Mouse (Mus musculus): ENCODE results near the gene Cdx2. TPM values are rescaled to one million over a fixed set of nuclear protein-coding genes. Genes with fewer than 3 reads are reported as not detected.

The Cdx2 gene
- not detected in 2 replicates for polyA plus RNA-seq (2016; fragmentation: Nextera tagmentation; extraction: Ambion mirVana)

DNA sequence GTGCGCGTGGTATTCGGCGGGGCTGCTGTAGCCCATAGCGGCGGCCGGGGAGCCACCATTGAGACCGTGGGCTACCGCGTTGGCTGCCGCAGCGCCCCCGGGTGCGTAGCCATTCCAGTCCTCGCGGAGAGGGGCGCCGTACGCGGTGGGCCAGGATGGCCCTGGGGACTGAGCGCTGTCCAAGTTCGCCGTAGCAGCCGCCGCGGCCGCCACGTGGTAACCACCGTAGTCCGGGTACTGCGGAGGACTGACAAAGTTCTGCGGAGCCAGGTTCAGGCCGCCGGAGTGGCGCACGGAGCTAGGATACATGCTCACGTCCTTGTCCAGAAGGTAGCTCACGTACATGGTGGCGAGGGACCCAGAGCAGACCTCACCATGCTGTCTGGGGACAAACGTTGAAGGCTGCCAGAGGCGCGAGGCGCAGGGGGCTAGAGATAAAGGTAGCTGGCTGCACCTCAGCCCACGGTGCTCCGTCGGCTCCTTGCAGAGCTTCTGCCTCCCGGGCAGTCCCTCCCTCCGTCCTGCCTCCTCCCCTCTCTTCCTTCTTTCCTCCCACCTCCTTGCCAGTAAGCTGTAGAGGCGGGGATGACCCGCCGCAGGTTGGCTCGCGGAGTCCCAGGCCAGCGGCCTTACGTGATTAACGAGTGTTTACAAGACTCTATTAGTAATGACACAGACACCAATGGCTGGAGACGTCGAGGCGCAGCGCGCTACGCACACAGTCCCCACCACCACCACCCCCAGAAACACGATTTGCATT, at the start of gene Cdx2:
Cdx2 (minus strand) TSS at position 633 of the 760 bp plus-strand sequence.
- Histone ChIP-seq H3K27me3 (peaks cover 100% of the 10 kb centered on the region), H3K9me3 (replicated peaks) (no peaks in the 10 kb centered on the region), H3K4me3 (peak within 1 kb of the TSS; percentile 0; the same call in 1 of the 2 replicates), H3K27ac (no peak within 1 kb of the TSS), H3K4me1 (peaks cover 11% of the 10 kb centered on the region), H3K9ac (no peak within 1 kb of the TSS), H3K36me3 (no peaks in the 10 kb centered on the region), H3K4me2 (replicated peaks) (0 out of 2 replicates have a peak within 1 kb of the TSS, but pooled peaks have one; percentile 6)
- under 1% methylated on average over 63 of the region's 63 CpGs for WGBS
- ATAC-seq (ENCODE audit: low FRiP score) = no peak

DNA sequence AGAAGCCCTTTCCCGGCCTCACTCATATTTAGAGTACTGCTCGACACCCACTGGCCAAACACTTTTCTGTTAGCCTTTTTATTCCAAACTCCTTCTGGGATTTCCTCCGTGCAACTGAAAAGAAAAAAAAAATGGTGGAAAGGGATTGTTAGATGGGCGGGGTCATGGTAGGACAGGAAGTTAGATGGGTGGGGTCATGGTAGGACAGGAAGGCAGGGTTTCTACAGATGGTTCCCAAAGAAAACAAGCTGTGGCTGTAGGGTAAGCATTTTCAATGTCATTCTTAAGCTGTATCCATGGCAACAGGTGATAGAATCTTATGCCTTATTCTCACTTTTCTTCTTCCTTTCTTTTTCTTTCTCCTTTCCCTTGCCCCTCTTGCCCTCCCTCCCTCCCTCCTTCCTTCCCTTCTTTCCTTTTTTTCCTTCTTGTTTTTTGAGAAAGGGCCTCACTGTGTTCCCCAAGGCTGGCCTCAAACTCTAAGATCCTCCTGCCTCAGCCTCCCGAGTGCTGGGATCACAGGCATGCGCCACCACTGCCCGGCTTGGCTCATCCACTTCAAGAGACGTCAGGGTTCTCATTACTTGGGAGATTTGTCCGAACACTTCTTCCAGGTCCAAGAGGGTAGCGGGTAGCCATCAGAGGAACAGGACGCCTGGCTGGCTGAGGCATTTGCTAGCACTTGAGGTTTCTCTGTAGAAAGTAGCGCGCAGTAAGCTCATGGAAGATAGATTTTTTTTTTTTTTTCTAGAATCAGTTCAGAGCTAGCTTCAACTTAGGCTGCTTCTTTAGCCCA, 49.4 kb upstream of the Cdx2 start:
- H3K4me2 ChIP-seq (replicated peaks) = no peak overlapping the region
- H3K36me3 ChIP-seq = no peaks in the 10 kb centered on the region
- no peak overlapping the region for H3K9ac ChIP-seq
- H3K27me3 ChIP-seq = no peaks in the 10 kb centered on the region
- no peak for ATAC-seq (ENCODE audit: low FRiP score)
- no peaks in the 10 kb centered on the region for H3K9me3 ChIP-seq (replicated peaks)
- H3K4me3 ChIP-seq = no peak overlapping the region
- H3K27ac ChIP-seq = no peak overlapping the region
- H3K4me1 ChIP-seq = no peaks in the 10 kb centered on the region
- WGBS = 92% methylated on average over 13 of the region's 13 CpGs

DNA sequence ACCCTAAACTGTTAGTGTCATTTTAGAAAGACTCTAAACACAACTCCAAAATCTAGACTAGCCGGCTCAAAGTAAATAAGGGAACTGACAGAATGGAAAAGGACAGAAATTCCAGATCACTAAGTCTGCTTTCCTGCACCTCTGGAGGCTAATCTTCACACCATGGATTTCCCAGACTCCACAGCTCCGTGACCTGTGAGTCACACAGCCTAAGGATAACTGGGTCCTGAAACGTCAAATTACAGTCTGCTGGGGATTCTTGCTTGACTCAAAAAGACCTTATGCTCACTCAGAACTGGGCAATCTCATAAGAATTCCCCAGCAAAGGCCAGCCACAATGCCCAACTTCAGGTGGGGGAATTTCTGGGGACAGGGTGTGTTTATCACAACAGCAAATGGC, 48.7 kb upstream of the Cdx2 start:
- H3K27ac ChIP-seq = no peak overlapping the region
- no peak overlapping the region for H3K4me3 ChIP-seq
- no peaks in the 10 kb centered on the region for H3K9me3 ChIP-seq (replicated peaks)
- no peak overlapping the region for H3K4me2 ChIP-seq (replicated peaks)
- H3K4me1 ChIP-seq = no peaks in the 10 kb centered on the region
- no peak for ATAC-seq (ENCODE audit: low FRiP score)
- 81% methylated on average over 3 of the region's 3 CpGs for WGBS
- H3K9ac ChIP-seq = no peak overlapping the region
- no peaks in the 10 kb centered on the region for H3K36me3 ChIP-seq
- no peaks in the 10 kb centered on the region for H3K27me3 ChIP-seq

DNA sequence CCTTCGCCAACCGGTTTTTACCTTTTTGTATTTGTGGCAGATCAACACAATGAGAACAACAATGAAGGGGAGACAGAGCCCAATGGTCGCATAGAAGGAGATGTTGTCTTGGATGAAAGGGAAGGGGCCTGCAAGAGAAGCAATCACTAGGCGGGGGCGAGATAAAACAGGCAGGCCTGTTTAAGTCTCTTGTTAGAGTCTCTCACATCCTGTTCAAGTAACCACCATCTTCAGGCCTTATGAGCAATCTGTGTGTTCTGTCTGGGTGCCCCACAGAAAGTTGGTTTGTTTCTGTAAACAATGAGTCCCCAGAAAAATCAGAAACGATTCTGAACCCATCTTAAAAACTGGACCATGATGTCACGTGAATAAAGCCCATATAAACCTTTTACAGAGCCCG, 47.9 kb upstream of the Cdx2 start:
- no peak overlapping the region for H3K27ac ChIP-seq
- no peaks in the 10 kb centered on the region for H3K36me3 ChIP-seq
- H3K4me1 ChIP-seq = no peaks in the 10 kb centered on the region
- H3K9ac ChIP-seq = no peak overlapping the region
- no peak for ATAC-seq (ENCODE audit: low FRiP score)
- H3K27me3 ChIP-seq = no peaks in the 10 kb centered on the region
- H3K4me2 ChIP-seq (replicated peaks) = no peak overlapping the region
- no peak overlapping the region for H3K4me3 ChIP-seq
- H3K9me3 ChIP-seq (replicated peaks) = no peaks in the 10 kb centered on the region
- WGBS = 74% methylated on average over 8 of the region's 8 CpGs

DNA sequence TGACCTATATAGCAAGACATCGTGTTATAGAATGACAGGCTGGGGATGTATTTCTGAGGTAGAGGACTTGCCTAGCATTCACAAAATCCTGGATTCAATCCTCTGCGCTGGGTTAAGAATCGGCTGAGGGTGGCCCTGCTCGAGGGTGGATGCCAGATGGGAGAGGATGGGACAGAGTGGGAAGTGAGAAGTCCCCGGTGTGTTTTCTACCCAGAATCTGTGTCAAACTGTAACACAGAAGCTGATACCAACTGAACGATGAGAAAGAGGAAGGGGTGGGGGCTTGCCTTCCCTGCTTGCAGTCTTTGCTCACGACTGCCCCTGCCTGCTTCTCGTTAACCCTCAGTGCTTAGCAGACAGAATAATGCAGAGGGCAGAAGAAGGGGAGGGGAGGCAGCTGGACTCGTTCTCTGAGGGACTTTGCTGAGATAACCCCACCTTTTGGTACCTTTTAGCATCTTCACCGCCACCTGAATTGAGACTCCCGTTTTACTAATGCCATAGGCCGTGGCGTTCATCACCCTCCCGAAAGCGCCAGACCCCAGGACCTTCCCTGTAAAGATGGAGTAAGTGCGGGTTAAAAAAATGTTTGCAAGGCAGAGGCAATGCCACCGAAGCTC, 47.2 kb upstream of the Cdx2 start:
- Histone ChIP-seq H3K27ac (no peak overlapping the region), H3K9ac (no peak overlapping the region), H3K27me3 (no peaks in the 10 kb centered on the region), H3K4me2 (replicated peaks) (no peak overlapping the region), H3K4me1 (no peaks in the 10 kb centered on the region), H3K4me3 (no peak overlapping the region), H3K9me3 (replicated peaks) (no peaks in the 10 kb centered on the region), H3K36me3 (no peaks in the 10 kb centered on the region)
- WGBS = 69% methylated on average over 17 of the region's 17 CpGs
- no peak for ATAC-seq (ENCODE audit: low FRiP score)

DNA sequence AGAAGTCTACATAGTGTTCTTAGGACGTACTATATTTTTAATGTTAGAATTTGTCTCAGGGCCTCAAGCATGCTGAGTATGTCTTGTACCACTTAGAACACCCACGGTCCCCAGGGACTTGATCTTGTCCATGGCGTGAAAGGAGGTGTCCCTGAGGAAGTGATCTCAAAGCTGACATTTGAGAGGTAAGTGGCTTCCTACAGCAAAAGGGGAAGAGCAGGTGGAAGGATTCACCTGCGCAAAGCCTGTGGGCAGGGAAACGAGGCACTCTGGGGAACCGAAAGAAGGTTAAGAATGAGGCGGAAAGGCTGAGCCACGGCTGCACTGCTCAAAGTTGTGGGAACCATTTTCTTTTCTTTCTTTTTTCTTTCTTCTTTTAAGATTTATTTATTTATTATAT, 44.9 kb upstream of the Cdx2 start:
- H3K27me3 ChIP-seq = no peaks in the 10 kb centered on the region
- WGBS = 90% methylated on average over 8 of the region's 8 CpGs

DNA sequence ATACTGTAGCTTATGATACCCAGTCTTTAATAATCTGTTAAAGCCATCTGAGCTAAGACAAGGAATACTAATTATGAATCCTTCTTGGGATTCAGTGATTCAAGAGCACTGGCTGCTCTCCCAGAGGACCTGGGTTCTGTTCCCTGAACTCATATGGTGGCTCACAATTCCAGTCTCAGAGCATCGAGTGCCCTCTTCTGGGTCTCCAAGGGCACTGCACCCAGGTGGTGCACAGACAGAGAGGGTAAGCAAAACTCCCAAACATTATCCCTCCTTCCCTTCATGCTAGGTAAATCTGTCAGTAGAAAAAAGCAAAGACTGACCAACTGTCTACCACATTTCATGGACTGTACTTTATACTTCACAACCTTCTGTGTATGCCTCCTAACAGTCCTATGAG, 38.9 kb upstream of the Cdx2 start:
- no peaks in the 10 kb centered on the region for H3K36me3 ChIP-seq
- no peak overlapping the region for H3K9ac ChIP-seq
- no peak overlapping the region for H3K4me3 ChIP-seq
- 62% methylated on average over 1 of the region's 1 CpGs for WGBS
- H3K27me3 ChIP-seq = no peaks in the 10 kb centered on the region
- H3K4me1 ChIP-seq = no peaks in the 10 kb centered on the region
- H3K9me3 ChIP-seq (replicated peaks) = no peaks in the 10 kb centered on the region
- no peak overlapping the region for H3K27ac ChIP-seq
- H3K4me2 ChIP-seq (replicated peaks) = no peak overlapping the region
- ATAC-seq (ENCODE audit: low FRiP score) = no peak

More for the DNA sequence above, 44.9 kb upstream of the Cdx2 start:
- Histone ChIP-seq H3K27ac (no peak overlapping the region), H3K4me3 (no peak overlapping the region), H3K9me3 (replicated peaks) (no peaks in the 10 kb centered on the region), H3K9ac (no peak overlapping the region), H3K36me3 (no peaks in the 10 kb centered on the region), H3K4me1 (no peaks in the 10 kb centered on the region), H3K4me2 (replicated peaks) (no peak overlapping the region)
- ATAC-seq (ENCODE audit: low FRiP score) = no peak

DNA sequence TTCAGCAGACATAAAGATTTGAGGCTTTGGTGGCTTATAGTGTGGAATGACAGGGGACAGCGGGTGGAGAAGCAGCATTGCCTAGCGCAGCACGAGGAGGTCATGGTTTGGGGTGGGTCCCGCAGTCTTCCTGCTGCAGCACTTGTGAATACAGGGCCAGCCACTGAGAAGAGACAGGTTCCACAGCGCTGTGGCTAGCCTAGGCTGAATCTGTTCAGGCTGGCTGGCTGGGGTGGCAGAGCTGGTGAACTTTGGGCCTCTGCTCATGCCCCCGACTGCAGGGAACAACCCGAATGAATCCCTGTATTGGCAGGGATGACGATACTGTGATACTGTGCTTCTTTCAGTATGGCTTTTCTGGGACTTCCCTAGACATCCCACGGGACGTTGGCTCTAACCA, 36.8 kb upstream of the Cdx2 start:
- H3K9ac ChIP-seq = no peak overlapping the region
- ATAC-seq (ENCODE audit: low FRiP score) = no peak
- WGBS = 90% methylated on average over 10 of the region's 10 CpGs

DNA sequence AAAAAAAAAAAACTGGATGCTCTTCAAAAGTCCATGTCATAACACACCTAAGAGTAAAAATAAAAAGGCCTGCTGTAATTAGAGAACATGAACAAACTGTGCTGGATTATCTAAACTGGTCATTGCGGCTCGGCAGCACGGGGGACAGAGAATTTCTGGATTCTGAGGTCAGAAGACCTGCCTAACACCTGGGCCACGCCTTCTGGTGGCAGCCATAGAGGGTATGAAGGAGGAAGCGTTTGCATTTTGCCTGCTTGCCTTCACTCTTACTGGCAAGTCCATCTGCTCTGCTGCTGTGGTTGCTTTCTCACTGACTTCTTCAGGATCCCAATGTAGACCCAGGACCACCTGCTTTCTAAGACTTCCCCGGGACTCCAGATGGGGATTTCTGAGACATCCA, 35.8 kb upstream of the Cdx2 start:
- Histone ChIP-seq H3K4me3 (no peak overlapping the region), H3K36me3 (no peaks in the 10 kb centered on the region), H3K9ac (no peak overlapping the region), H3K4me2 (replicated peaks) (no peak overlapping the region), H3K27me3 (no peaks in the 10 kb centered on the region), H3K9me3 (replicated peaks) (no peaks in the 10 kb centered on the region), H3K4me1 (no peaks in the 10 kb centered on the region), H3K27ac (no peak overlapping the region)
- no peak for ATAC-seq (ENCODE audit: low FRiP score)
- 88% methylated on average over 6 of the region's 6 CpGs for WGBS

More for the DNA sequence above, 36.8 kb upstream of the Cdx2 start:
- Histone ChIP-seq H3K27me3 (no peaks in the 10 kb centered on the region), H3K4me2 (replicated peaks) (no peak overlapping the region), H3K9me3 (replicated peaks) (no peaks in the 10 kb centered on the region), H3K4me3 (no peak overlapping the region), H3K36me3 (no peaks in the 10 kb centered on the region), H3K27ac (no peak overlapping the region), H3K4me1 (no peaks in the 10 kb centered on the region)

DNA sequence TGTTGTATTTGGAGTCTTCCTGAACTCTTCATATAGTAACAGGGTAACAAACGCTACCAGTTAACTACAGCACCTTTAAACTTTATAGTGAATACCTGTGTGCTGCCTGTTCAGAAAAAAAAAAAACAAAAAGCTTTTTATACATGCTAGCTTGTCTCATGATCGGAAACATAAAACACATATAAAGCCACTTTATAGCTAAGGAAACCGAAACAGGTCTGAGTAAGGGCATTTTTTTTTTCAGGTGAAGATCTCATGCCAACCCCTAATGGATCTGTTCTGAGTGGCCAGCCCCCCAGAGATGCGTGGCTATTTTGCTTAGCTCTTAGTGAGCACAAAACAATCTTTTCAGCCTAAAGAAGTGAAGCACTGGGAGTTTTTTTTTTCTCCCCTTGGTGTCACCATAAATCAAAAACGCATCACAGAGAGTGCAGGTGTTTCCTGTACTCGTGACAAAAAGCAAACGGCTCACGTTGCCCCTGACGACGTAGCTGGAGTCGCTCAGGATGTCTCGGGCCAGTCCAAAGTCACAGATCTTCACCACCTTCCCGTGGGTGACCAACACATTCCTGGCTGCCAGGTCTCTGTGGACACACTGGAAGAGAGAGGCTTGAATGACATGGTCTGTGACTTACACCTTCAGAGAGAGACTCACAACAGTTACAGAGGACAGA, 33.8 kb upstream of the Cdx2 start:
- no peak for ATAC-seq (ENCODE audit: low FRiP score)
- Histone ChIP-seq H3K27me3 (no peaks in the 10 kb centered on the region), H3K4me1 (no peaks in the 10 kb centered on the region), H3K9ac (no peak overlapping the region), H3K9me3 (replicated peaks) (no peaks in the 10 kb centered on the region), H3K4me2 (replicated peaks) (no peak overlapping the region), H3K4me3 (no peak overlapping the region), H3K27ac (no peak overlapping the region), H3K36me3 (no peaks in the 10 kb centered on the region)
- 74% methylated on average over 13 of the region's 13 CpGs for WGBS

DNA sequence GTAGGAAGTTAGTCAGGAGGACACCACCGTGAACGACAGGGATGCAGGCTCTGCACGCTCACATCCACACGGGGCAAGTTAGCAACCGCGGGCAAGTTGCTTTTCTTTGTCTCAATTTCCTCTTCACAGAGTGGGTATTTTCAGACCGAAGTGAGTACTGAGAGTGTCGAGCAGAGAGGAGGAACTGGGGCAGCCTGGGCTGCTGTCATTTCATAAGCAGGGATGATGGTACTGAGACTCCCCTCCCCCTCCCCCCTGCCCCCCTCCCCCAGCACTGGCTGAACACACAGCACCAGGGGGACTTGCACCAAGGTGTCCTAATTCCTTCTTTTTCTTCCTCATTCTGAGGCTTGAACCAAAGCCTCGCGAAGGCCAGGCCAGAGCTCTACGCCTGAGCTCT, 32.5 kb upstream of the Cdx2 start:
- Histone ChIP-seq H3K4me2 (replicated peaks) (no peak overlapping the region), H3K27me3 (no peaks in the 10 kb centered on the region), H3K9me3 (replicated peaks) (no peaks in the 10 kb centered on the region), H3K9ac (no peak overlapping the region), H3K27ac (no peak overlapping the region), H3K4me3 (no peak overlapping the region), H3K4me1 (no peaks in the 10 kb centered on the region), H3K36me3 (no peaks in the 10 kb centered on the region)
- WGBS = 86% methylated on average over 11 of the region's 11 CpGs
- no peak for ATAC-seq (ENCODE audit: low FRiP score)

DNA sequence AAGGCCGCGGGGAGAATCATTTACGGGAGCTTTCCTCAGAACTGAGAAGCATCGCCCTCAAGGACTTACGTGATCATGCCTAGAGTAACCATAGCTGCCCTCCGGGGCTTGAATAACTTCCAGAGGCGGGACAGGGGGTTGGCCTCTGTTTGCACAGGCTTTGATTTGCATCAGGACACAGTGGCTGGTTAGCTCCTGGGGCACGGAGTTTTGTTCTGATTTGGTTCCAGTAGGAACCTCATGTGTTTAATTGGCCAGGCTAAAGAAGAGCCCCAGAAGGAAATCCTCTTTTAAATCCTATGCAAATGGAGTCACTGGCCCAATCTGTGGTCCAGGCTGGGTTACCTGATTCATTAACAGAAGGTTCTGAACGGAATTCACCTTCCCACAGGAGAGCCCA, 31.9 kb upstream of the Cdx2 start:
- Histone ChIP-seq H3K4me1 (no peaks in the 10 kb centered on the region), H3K9me3 (replicated peaks) (no peaks in the 10 kb centered on the region)
- 60% methylated on average over 9 of the region's 9 CpGs for WGBS

More for the DNA sequence above, 31.9 kb upstream of the Cdx2 start:
- no peak for ATAC-seq (ENCODE audit: low FRiP score)
- Histone ChIP-seq H3K4me2 (replicated peaks) (no peak overlapping the region), H3K27ac (no peak overlapping the region), H3K27me3 (no peaks in the 10 kb centered on the region), H3K36me3 (no peaks in the 10 kb centered on the region), H3K9ac (no peak overlapping the region), H3K4me3 (no peak overlapping the region)

All from hindbrain, embryonic 12.5 days (tissue).